In the genomic region with DNA sequence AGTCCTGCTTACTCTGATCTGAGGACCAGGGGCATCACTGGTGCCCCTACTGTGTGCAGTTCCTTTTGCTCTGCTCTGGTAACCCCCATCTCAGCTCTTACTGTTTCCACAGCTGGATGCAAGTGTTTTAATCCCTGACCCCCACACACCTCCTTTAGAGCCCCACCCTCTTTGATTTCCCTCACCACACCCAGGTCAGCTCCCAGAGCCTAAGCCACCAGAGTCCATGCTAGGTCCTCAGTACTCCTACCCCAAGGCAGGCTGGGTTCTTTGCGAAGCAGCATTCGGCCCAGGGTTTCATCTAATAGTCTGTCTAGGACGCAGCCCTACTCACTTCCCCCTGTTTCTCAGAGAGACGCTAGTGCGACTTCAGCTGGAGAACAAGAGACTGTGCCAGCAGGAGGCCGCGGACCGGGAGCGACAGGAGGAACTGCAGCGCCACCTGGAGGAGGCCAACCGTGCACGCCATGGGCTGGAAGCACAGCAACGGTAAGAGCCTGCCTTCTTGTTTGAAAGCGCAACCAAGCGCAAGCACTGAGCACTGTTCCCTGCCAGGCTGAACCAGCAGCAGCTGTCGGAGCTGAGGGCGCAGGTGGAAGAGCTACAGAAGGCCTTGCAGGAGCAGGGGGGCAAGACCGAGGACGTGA, we compare ENCODE assay signal across 8 mouse cellular contexts. TPM values are rescaled to one million over a fixed set of nuclear protein-coding genes. Genes with fewer than 3 reads are reported as not detected.
A peak's percentile ranks its signal among the peaks of the same experiment; 100 is the strongest.
DNase-seq lines count a peak whose midpoint lies in the region; ATAC-seq and TF ChIP-seq lines count a peak whose summit lies in the region.

No protein-coding gene starts in this region.

- H3K4me3 ChIP-seq in C2C12 (ENCODE audit: insufficient read depth, poor library complexity, severe bottlenecking) = no peak overlapping the region
- no peak overlapping the region for H3K4me3 ChIP-seq in bone marrow, adult 2 months (replicated peaks; ENCODE audit: control insufficient read depth, low read depth, low read length)
- H3K4me3 ChIP-seq in embryonic facial prominence, embryonic 15.5 days (replicated peaks) = no peak overlapping the region
- H3K4me3 ChIP-seq in heart, embryonic 10.5 days = peak overlapping the region; percentile 32
- H3K4me3 ChIP-seq in kidney, embryonic 15.5 days (replicated peaks) = no peak overlapping the region; the same call in 1 of the 2 replicates
- H3K4me3 ChIP-seq in liver, embryonic 12.5 days = no peak overlapping the region
- no peak overlapping the region for H3K4me3 ChIP-seq in stomach, postnatal 0 days (ENCODE audit: low read depth, low read length)

- no peak overlapping the region for H3K4me2 ChIP-seq in embryonic facial prominence, embryonic 15.5 days (replicated peaks)
- peak overlapping the region; percentile 21 for H3K4me2 ChIP-seq in kidney, embryonic 15.5 days
- peak overlapping the region; percentile 39 for H3K4me2 ChIP-seq in liver, embryonic 12.5 days
- no peak overlapping the region; the same call in 1 of the 2 replicates for H3K4me2 ChIP-seq in stomach, postnatal 0 days (replicated peaks; ENCODE audit: low read depth)

- H3K27me3 ChIP-seq in C2C12 (ENCODE audit: control insufficient read depth, insufficient read depth, insufficient read length) = no peaks in the 10 kb centered on the region
- H3K27me3 ChIP-seq in embryonic facial prominence, embryonic 15.5 days = 0 out of 2 replicates have a peak, but pooled peaks cover 6% of the 10 kb centered on the region
- H3K27me3 ChIP-seq in heart, embryonic 10.5 days (ENCODE audit: insufficient read depth, poor library complexity, severe bottlenecking) = peaks cover 43% of the 10 kb centered on the region
- peaks cover 24% of the 10 kb centered on the region for H3K27me3 ChIP-seq in kidney, embryonic 15.5 days
- H3K27me3 ChIP-seq in liver, embryonic 12.5 days (replicated peaks) = peaks cover 17% of the 10 kb centered on the region
- no peaks in the 10 kb centered on the region for H3K27me3 ChIP-seq in stomach, postnatal 0 days (ENCODE audit: control insufficient read depth, insufficient read depth, low read length)

- whole genome bisulfite sequencing in bone marrow, adult 2 months = 4% methylated on average over 19 of the region's 19 CpGs
- WGBS in embryonic facial prominence, embryonic 15.5 days = 6% methylated on average over 19 of the region's 19 CpGs
- 4% methylated on average over 19 of the region's 19 CpGs for WGBS in heart, embryonic 10.5 days
- WGBS in kidney, embryonic 15.5 days = 9% methylated on average over 19 of the region's 19 CpGs
- WGBS in liver, embryonic 12.5 days (ENCODE audit: insufficient replicate concordance) = 8% methylated on average over 19 of the region's 19 CpGs
- WGBS in stomach, postnatal 0 days = 13% methylated on average over 19 of the region's 19 CpGs

- H3K79me3 ChIP-seq in C2C12 (ENCODE audit: low read depth) = no peaks in the 10 kb centered on the region

- no peaks in the 10 kb centered on the region for H3K36me3 ChIP-seq in C2C12 (ENCODE audit: control insufficient read depth, insufficient read depth)
- H3K36me3 ChIP-seq in embryonic facial prominence, embryonic 15.5 days = peaks cover 6% of the 10 kb centered on the region; the same call in 1 of the 2 replicates
- 0 out of 2 replicates have a peak, but pooled peaks cover 2% of the 10 kb centered on the region for H3K36me3 ChIP-seq in heart, embryonic 10.5 days
- H3K36me3 ChIP-seq in kidney, embryonic 15.5 days = peaks cover 21% of the 10 kb centered on the region
- H3K36me3 ChIP-seq in liver, embryonic 12.5 days = peaks cover 15% of the 10 kb centered on the region
- H3K36me3 ChIP-seq in stomach, postnatal 0 days (ENCODE audit: control insufficient read depth, insufficient read depth, low read length) = no peaks in the 10 kb centered on the region

- peak; percentile 38; the same call in 1 of the 2 replicates for TF ChIP-seq POLR2A in bone marrow, adult 2 months (IDR thresholded peaks at IDR 0.05; ENCODE audit: borderline replicate concordance, control insufficient read depth, low read depth, low read length)

- no peaks in the 10 kb centered on the region for H3K9me3 ChIP-seq in embryonic facial prominence, embryonic 15.5 days (replicated peaks)
- no peaks in the 10 kb centered on the region for H3K9me3 ChIP-seq in heart, embryonic 10.5 days
- H3K9me3 ChIP-seq in kidney, embryonic 15.5 days (replicated peaks) = no peaks in the 10 kb centered on the region
- H3K9me3 ChIP-seq in liver, embryonic 12.5 days (replicated peaks) = no peaks in the 10 kb centered on the region
- no peaks in the 10 kb centered on the region for H3K9me3 ChIP-seq in stomach, postnatal 0 days (ENCODE audit: control insufficient read depth, low read length)

- no peaks in the 10 kb centered on the region for H3K79me2 ChIP-seq in C2C12 (ENCODE audit: control insufficient read depth, insufficient read depth)

- peaks cover 1% of the 10 kb centered on the region for H3K4me1 ChIP-seq in bone marrow, adult 2 months (ENCODE audit: control insufficient read depth, insufficient read depth, low read length)
- H3K4me1 ChIP-seq in embryonic facial prominence, embryonic 15.5 days = peaks cover 8% of the 10 kb centered on the region
- H3K4me1 ChIP-seq in heart, embryonic 10.5 days = peaks cover 16% of the 10 kb centered on the region
- peaks cover 16% of the 10 kb centered on the region for H3K4me1 ChIP-seq in kidney, embryonic 15.5 days
- H3K4me1 ChIP-seq in liver, embryonic 12.5 days = peaks cover 26% of the 10 kb centered on the region
- no peaks in the 10 kb centered on the region for H3K4me1 ChIP-seq in stomach, postnatal 0 days (replicated peaks; ENCODE audit: control insufficient read depth, insufficient read depth)

- no peak overlapping the region for H3K9ac ChIP-seq in embryonic facial prominence, embryonic 15.5 days
- H3K9ac ChIP-seq in kidney, embryonic 15.5 days = no peak overlapping the region
- H3K9ac ChIP-seq in liver, embryonic 12.5 days = no peak overlapping the region
- peak overlapping the region; percentile 31; the same call in 1 of the 2 replicates for H3K9ac ChIP-seq in stomach, postnatal 0 days (ENCODE audit: low read length)

- H3ac ChIP-seq in C2C12 (ENCODE audit: control insufficient read depth, insufficient read length, low read depth) = peak overlapping the region; percentile 47

- peak; percentile 58; the same call in 1 of the 2 replicates for ATAC-seq in embryonic facial prominence, embryonic 15.5 days (ENCODE audit: insufficient number of reproducible peaks, low FRiP score, low TSS enrichment, low read depth)
- peak; percentile 59 for ATAC-seq in kidney, embryonic 15.5 days (replicated peaks; ENCODE audit: low FRiP score)
- ATAC-seq in liver, embryonic 12.5 days = peak; percentile 76
- peak; percentile 80 for ATAC-seq in stomach, postnatal 0 days (ENCODE audit: low FRiP score, low TSS enrichment)

- TF ChIP-seq CTCF in C2C12 (IDR thresholded peaks at IDR 0.05; ENCODE audit: control insufficient read depth, insufficient read depth, insufficient read length) = peak; percentile 96
- TF ChIP-seq CTCF in bone marrow, adult 2 months (IDR thresholded peaks at IDR 0.05; ENCODE audit: control insufficient read depth, insufficient read depth, low read length) = peak; percentile 99
- TF ChIP-seq CTCF in stomach, postnatal 0 days (IDR thresholded peaks at IDR 0.05; ENCODE audit: low read depth) = peak; percentile 98

- H3K27ac ChIP-seq in bone marrow, adult 2 months (ENCODE audit: control insufficient read depth, insufficient read depth, low read depth, low read length, poor library complexity) = no peak overlapping the region
- no peak overlapping the region for H3K27ac ChIP-seq in embryonic facial prominence, embryonic 15.5 days (replicated peaks)
- H3K27ac ChIP-seq in heart, embryonic 10.5 days = peak overlapping the region; percentile 48; the same call in 1 of the 2 replicates
- no peak overlapping the region for H3K27ac ChIP-seq in kidney, embryonic 15.5 days
- no peak overlapping the region for H3K27ac ChIP-seq in liver, embryonic 12.5 days
- no peak overlapping the region for H3K27ac ChIP-seq in stomach, postnatal 0 days (replicated peaks)

- peak; percentile 94 for DNase-seq in heart, embryonic 10.5 days (ENCODE audit: low spot score)
- peak; percentile 82 to 92 for DNase-seq in natural killer cell, adult 2 months (ENCODE audit: low spot score in 2 of 2)
- DNase-seq in stomach, postnatal 0 days (ENCODE audit: low spot score) = peak; percentile 94

- TF ChIP-seq EP300 in stomach, postnatal 0 days (optimal IDR thresholded peaks at IDR 0.05) = no peak

RNA-seq across cellular contexts. Expression of gene Hook2, which starts 7.4 kb away (rescaled TPM):
- polyA plus RNA-seq in C2C12 (2012; fragmentation: generic; extraction: Trizol) = 7.0 TPM
- polyA plus RNA-seq in bone marrow, adult 2 months (2011; ENCODE audit: insufficient read depth, insufficient read length, low replicate concordance, missing spikeins) = 3.5 and 7.3 TPM in 2 replicates
- polyA plus RNA-seq in embryonic facial prominence, embryonic 15.5 days (2015; fragmentation: Nextera tagmentation; extraction: Ambion mirVana) = 27.2 and 30.6 TPM in 2 replicates
- polyA plus RNA-seq in heart, embryonic 10.5 days (2016; fragmentation: Nextera tagmentation; extraction: Ambion mirVana) = 8.4 and 14.7 TPM in 2 replicates
- 25.3 and 27.0 TPM in 2 replicates for polyA plus RNA-seq in kidney, embryonic 15.5 days (2015; fragmentation: Nextera tagmentation; extraction: Ambion mirVana)
- polyA plus RNA-seq in liver, embryonic 12.5 days (2016; fragmentation: Nextera tagmentation; extraction: Ambion mirVana) = 10.8 and 10.9 TPM in 2 replicates
- 28.8 and 30.9 TPM in 2 replicates for polyA plus RNA-seq in stomach, postnatal 0 days (2015; fragmentation: Nextera tagmentation; extraction: Ambion mirVana)

RNA-seq across cellular contexts. Expression of gene Best2, which starts 16.6 kb away (rescaled TPM):
- polyA plus RNA-seq in C2C12 (2012; fragmentation: generic; extraction: Trizol) = 0.04 TPM
- not detected in 2 replicates for polyA plus RNA-seq in bone marrow, adult 2 months (2011; ENCODE audit: insufficient read depth, insufficient read length, low replicate concordance, missing spikeins)
- polyA plus RNA-seq in embryonic facial prominence, embryonic 15.5 days (2015; fragmentation: Nextera tagmentation; extraction: Ambion mirVana) = 0.93 and 2.0 TPM in 2 replicates
- polyA plus RNA-seq in heart, embryonic 10.5 days (2016; fragmentation: Nextera tagmentation; extraction: Ambion mirVana) = not detected in 2 replicates
- polyA plus RNA-seq in kidney, embryonic 15.5 days (2015; fragmentation: Nextera tagmentation; extraction: Ambion mirVana) = 0.10 TPM in 1 of 2 replicates, not detected in the other
- polyA plus RNA-seq in liver, embryonic 12.5 days (2016; fragmentation: Nextera tagmentation; extraction: Ambion mirVana) = not detected in 2 replicates
- 0.06 and 0.16 TPM in 2 replicates for polyA plus RNA-seq in stomach, postnatal 0 days (2015; fragmentation: Nextera tagmentation; extraction: Ambion mirVana)

RNA-seq across cellular contexts. Expression of gene Junb, which starts 19.3 kb away (rescaled TPM):
- 158 TPM for polyA plus RNA-seq in C2C12 (2012; fragmentation: generic; extraction: Trizol)
- polyA plus RNA-seq in bone marrow, adult 2 months (2011; ENCODE audit: insufficient read depth, insufficient read length, low replicate concordance, missing spikeins) = 11.1 and 18.4 TPM in 2 replicates
- polyA plus RNA-seq in embryonic facial prominence, embryonic 15.5 days (2015; fragmentation: Nextera tagmentation; extraction: Ambion mirVana) = 38.0 and 40.5 TPM in 2 replicates
- 9.5 and 11.4 TPM in 2 replicates for polyA plus RNA-seq in heart, embryonic 10.5 days (2016; fragmentation: Nextera tagmentation; extraction: Ambion mirVana)
- 9.6 TPM in 2 replicates for polyA plus RNA-seq in kidney, embryonic 15.5 days (2015; fragmentation: Nextera tagmentation; extraction: Ambion mirVana)
- polyA plus RNA-seq in liver, embryonic 12.5 days (2016; fragmentation: Nextera tagmentation; extraction: Ambion mirVana) = 18.0 and 18.3 TPM in 2 replicates
- 88.5 and 95.9 TPM in 2 replicates for polyA plus RNA-seq in stomach, postnatal 0 days (2015; fragmentation: Nextera tagmentation; extraction: Ambion mirVana)

RNA-seq across cellular contexts. Expression of gene Asna1, which starts 27.3 kb away (rescaled TPM):
- polyA plus RNA-seq in C2C12 (2012; fragmentation: generic; extraction: Trizol) = 253 TPM
- polyA plus RNA-seq in bone marrow, adult 2 months (2011; ENCODE audit: insufficient read depth, insufficient read length, low replicate concordance, missing spikeins) = 20.7 and 46.6 TPM in 2 replicates
- 117 and 119 TPM in 2 replicates for polyA plus RNA-seq in embryonic facial prominence, embryonic 15.5 days (2015; fragmentation: Nextera tagmentation; extraction: Ambion mirVana)
- polyA plus RNA-seq in heart, embryonic 10.5 days (2016; fragmentation: Nextera tagmentation; extraction: Ambion mirVana) = 149 and 157 TPM in 2 replicates
- 133 and 143 TPM in 2 replicates for polyA plus RNA-seq in kidney, embryonic 15.5 days (2015; fragmentation: Nextera tagmentation; extraction: Ambion mirVana)
- polyA plus RNA-seq in liver, embryonic 12.5 days (2016; fragmentation: Nextera tagmentation; extraction: Ambion mirVana) = 85.8 and 87.3 TPM in 2 replicates
- 68.0 and 71.8 TPM in 2 replicates for polyA plus RNA-seq in stomach, postnatal 0 days (2015; fragmentation: Nextera tagmentation; extraction: Ambion mirVana)

RNA-seq across cellular contexts. Expression of gene Rnaseh2a, which starts 28.2 kb away (rescaled TPM):
- 145 TPM for polyA plus RNA-seq in C2C12 (2012; fragmentation: generic; extraction: Trizol)
- polyA plus RNA-seq in bone marrow, adult 2 months (2011; ENCODE audit: insufficient read depth, insufficient read length, low replicate concordance, missing spikeins) = 40.8 and 54.9 TPM in 2 replicates
- 94.9 and 99.1 TPM in 2 replicates for polyA plus RNA-seq in embryonic facial prominence, embryonic 15.5 days (2015; fragmentation: Nextera tagmentation; extraction: Ambion mirVana)
- polyA plus RNA-seq in heart, embryonic 10.5 days (2016; fragmentation: Nextera tagmentation; extraction: Ambion mirVana) = 104 and 119 TPM in 2 replicates
- polyA plus RNA-seq in kidney, embryonic 15.5 days (2015; fragmentation: Nextera tagmentation; extraction: Ambion mirVana) = 125 and 129 TPM in 2 replicates
- polyA plus RNA-seq in liver, embryonic 12.5 days (2016; fragmentation: Nextera tagmentation; extraction: Ambion mirVana) = 149 and 150 TPM in 2 replicates
- 79.4 and 80.1 TPM in 2 replicates for polyA plus RNA-seq in stomach, postnatal 0 days (2015; fragmentation: Nextera tagmentation; extraction: Ambion mirVana)

Comparison
In these comparisons a context has a peak if more than half of its experiments do, and no peak if none do; other contexts are left out.
1. H3K4me2 ChIP-seq: peak in kidney, embryonic 15.5 days (single experiment) and liver, embryonic 12.5 days (single experiment); none in embryonic facial prominence, embryonic 15.5 days (single experiment) and stomach, postnatal 0 days (single experiment).
2. Peak in every context shown above with its lines, with median percentiles within 50 percentile points of each other: CTCF ChIP-seq, ATAC-seq and DNase-seq.